Mouse (Mus musculus) embryonic facial prominence, embryonic 12.5 days (tissue): Measurements from ENCODE around the gene Slc6a16. TPM values are rescaled to one million over a fixed set of nuclear protein-coding genes. Genes with fewer than 3 reads are reported as not detected.

Experiments used
- ATAC-seq: fragments of 200-750 bp; cut with Nextera tagmentation; 2 replicates; pipeline ENCODE4 v1.8.0; 2017; ENCODE audit not compliant: insufficient number of reproducible peaks, insufficient read depth, low FRiP score, low TSS enrichment
- H3K27ac ChIP-seq: fragments of 300-500 bp; sonication (generic); 2 replicates; pipeline ENCODE4 v1.5.1; 2016; ENCODE audit warnings: mild to moderate bottlenecking
- H3K27me3 ChIP-seq: fragments of 300-500 bp; sonication (generic); 2 replicates; pipeline ENCODE4 v1.6.1; 2016; ENCODE audit warnings: mild to moderate bottlenecking, moderate library complexity
- H3K36me3 ChIP-seq: fragments of 300-500 bp; sonication (generic); 2 replicates; pipeline ENCODE4 v1.6.1; 2016; ENCODE audit warnings: mild to moderate bottlenecking
- H3K4me1 ChIP-seq: fragments of 300-500 bp; sonication (generic); 2 replicates; pipeline ENCODE4 v1.6.1; 2016
- H3K4me2 ChIP-seq: fragments of 300-500 bp; sonication (generic); replicated peaks from 2 replicates; pipeline ENCODE4 v1.6.1; 2016; ENCODE audit warnings: mild to moderate bottlenecking, moderate library complexity
- H3K4me3 ChIP-seq: fragments of 300-500 bp; sonication (generic); 2 replicates; pipeline ENCODE4 v1.5.1; 2016; ENCODE audit warnings: mild to moderate bottlenecking
- H3K9ac ChIP-seq: fragments of 300-500 bp; sonication (generic); 2 replicates; pipeline ENCODE4 v1.6.1; 2016; ENCODE audit warnings: mild to moderate bottlenecking, moderate library complexity
- H3K9me3 ChIP-seq: fragments of 300-500 bp; sonication (generic); 2 replicates; pipeline ENCODE4 v1.6.1; 2016; ENCODE audit warnings: mild to moderate bottlenecking, moderate library complexity
- WGBS: fragments of 180-500 bp; shearing (Covaris S2); methylation state at CpG from one replicate; pipeline ENCODE4 v1.1.7; 2016; 5-methylcytosine and 5-hydroxymethylcytosine counted together
- polyA plus RNA-seq: library from polyadenylated mRNA; unstranded; fragments of >200 nt; fragmentation: Nextera tagmentation; extraction: Ambion mirVana; gene quantifications from 2 replicates; pipeline ENCODE4 v1.2.1, GENCODE M21; 2016

Slc6a16 gene
- polyA plus RNA-seq, 1 experiment from 2014 or later: 0.22 TPM

GRCm38 (mm10) chr7:45263006-45263607 lies 22.2 kb downstream of the Slc6a16 start:
- ATAC-seq: peak; percentile 52; the same call in 1 of the 2 replicates
- H3K27ac ChIP-seq: 0 out of 2 replicates have a peak overlapping the region, but pooled peaks have one; percentile 33

GRCm38 (mm10) chr7:45264348-45264747 lies 23.5 kb downstream of the Slc6a16 start:
- no peak overlapping the region for H3K4me3 ChIP-seq
- ATAC-seq: no peak
- H3K4me2 ChIP-seq: no peak overlapping the region
- no peaks in the 10 kb centered on the region for H3K9me3 ChIP-seq
- no peaks in the 10 kb centered on the region for H3K36me3 ChIP-seq
- H3K4me1 ChIP-seq: peaks cover 8% of the 10 kb centered on the region; the same call in 1 of the 2 replicates
- no peak overlapping the region for H3K27ac ChIP-seq
- H3K27me3 ChIP-seq: peaks cover 5% of the 10 kb centered on the region; the same call in 1 of the 2 replicates
- WGBS: 72% methylated on average over 3 of the region's 3 CpGs
- H3K9ac ChIP-seq: no peak overlapping the region

More at GRCm38 (mm10) chr7:45263006-45263607, 22.2 kb downstream of the Slc6a16 start:
- H3K4me2 ChIP-seq: no peak overlapping the region
- H3K4me3 ChIP-seq: no peak overlapping the region
- H3K4me1 ChIP-seq: peaks cover 7% of the 10 kb centered on the region; the same call in 1 of the 2 replicates
- peaks cover 5% of the 10 kb centered on the region; the same call in 1 of the 2 replicates for H3K27me3 ChIP-seq
- no peaks in the 10 kb centered on the region for H3K36me3 ChIP-seq
- no peak overlapping the region for H3K9ac ChIP-seq
- 39% methylated on average over 7 of the region's 7 CpGs for WGBS
- H3K9me3 ChIP-seq: no peaks in the 10 kb centered on the region

DNA sequence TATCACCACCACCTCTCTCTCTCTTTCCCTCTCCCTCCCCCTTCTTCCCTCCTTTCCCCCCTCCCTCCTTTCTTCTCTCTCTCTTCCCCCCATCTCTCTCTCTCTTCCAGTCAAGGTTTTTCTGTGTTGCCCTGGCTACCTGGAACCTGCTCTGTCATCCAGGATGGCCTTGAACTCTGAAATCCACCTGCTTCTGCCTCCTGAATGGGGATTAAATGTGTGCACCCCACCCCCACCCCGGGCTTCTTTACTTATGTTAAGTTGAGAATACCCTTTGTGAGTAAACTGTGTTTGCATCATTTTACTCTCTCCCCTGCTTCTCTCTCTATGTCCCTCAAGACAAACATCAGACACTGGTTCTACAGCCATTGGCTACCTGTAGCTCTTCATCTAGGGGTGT lies 24.6 kb downstream of the Slc6a16 start:
- WGBS: 70% methylated on average over 1 of the region's 1 CpGs
- no peak overlapping the region for H3K9ac ChIP-seq
- peaks cover 5% of the 10 kb centered on the region; the same call in 1 of the 2 replicates for H3K27me3 ChIP-seq
- no peaks in the 10 kb centered on the region for H3K9me3 ChIP-seq
- no peak for ATAC-seq
- no peaks in the 10 kb centered on the region for H3K36me3 ChIP-seq
- no peak overlapping the region for H3K27ac ChIP-seq
- peaks cover 8% of the 10 kb centered on the region; the same call in 1 of the 2 replicates for H3K4me1 ChIP-seq
- no peak overlapping the region for H3K4me3 ChIP-seq
- no peak overlapping the region for H3K4me2 ChIP-seq

- 68% methylated on average over 10 of the region's 10 CpGs for WGBS
Observed at GRCm38 (mm10) chr7:45272786-45273412, 32.0 kb downstream of the Slc6a16 start.

GRCm38 (mm10) chr7:45273672-45274071 lies 32.8 kb downstream of the Slc6a16 start:
- Histone ChIP-seq H3K4me1 (no peaks in the 10 kb centered on the region), H3K27me3 (peaks cover 7% of the 10 kb centered on the region), H3K27ac (no peak overlapping the region), H3K36me3 (no peaks in the 10 kb centered on the region), H3K4me2 (no peak overlapping the region), H3K9me3 (no peaks in the 10 kb centered on the region), H3K4me3 (no peak overlapping the region), H3K9ac (no peak overlapping the region)
- WGBS: 84% methylated on average over 8 of the region's 8 CpGs
- no peak for ATAC-seq

More at GRCm38 (mm10) chr7:45272786-45273412, 32.0 kb downstream of the Slc6a16 start:
- Histone ChIP-seq H3K4me1 (0 out of 2 replicates have a peak, but pooled peaks cover 2% of the 10 kb centered on the region), H3K9ac (0 out of 2 replicates have a peak overlapping the region, but pooled peaks have one; percentile 3), H3K36me3 (no peaks in the 10 kb centered on the region), H3K4me3 (no peak overlapping the region), H3K27me3 (peaks cover 9% of the 10 kb centered on the region), H3K27ac (no peak overlapping the region), H3K9me3 (no peaks in the 10 kb centered on the region), H3K4me2 (no peak overlapping the region)
- no peak for ATAC-seq

DNA sequence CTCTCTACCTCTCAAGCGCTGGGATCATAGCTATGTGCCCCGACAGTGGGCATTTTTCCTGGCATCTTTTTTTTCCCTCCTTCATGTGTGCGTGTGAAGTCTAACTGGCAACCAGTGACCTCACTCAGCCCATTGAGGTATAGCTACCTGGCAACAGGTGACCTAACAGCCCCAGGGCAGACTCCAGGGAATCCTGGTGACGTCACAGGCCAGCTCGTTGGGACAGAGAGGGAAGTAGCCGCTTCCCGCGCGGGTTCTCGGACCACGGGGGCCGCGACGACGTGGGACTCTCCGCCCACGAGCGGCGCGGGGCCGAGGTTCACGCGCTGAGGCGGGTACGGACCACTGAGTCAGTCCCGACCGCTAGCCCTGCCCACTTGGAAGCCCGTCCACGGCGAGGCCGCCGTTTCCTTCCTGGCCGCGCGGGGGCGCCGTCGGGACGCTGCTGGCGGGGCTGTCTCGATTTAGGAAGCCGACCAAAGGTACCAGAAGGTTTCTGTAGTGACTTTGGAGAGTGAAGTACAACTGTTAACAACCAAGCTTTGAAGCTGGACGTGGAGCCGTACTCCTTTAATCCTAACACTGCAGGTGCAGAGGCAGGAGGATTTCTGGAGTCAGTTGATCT lies 36.4 kb downstream of the Slc6a16 start, which contains the start of gene Slc6a21:
Slc6a21 (plus strand) TSS at position 378 of the 625 bp plus-strand sequence.
- no peak for ATAC-seq
- Histone ChIP-seq H3K27me3 (peaks cover 10% of the 10 kb centered on the region), H3K36me3 (no peaks in the 10 kb centered on the region), H3K27ac (no peak within 1 kb of the TSS), H3K4me3 (peak within 1 kb of the TSS; percentile 33), H3K9me3 (no peaks in the 10 kb centered on the region), H3K4me2 (peak within 1 kb of the TSS; percentile 50), H3K4me1 (no peaks in the 10 kb centered on the region), H3K9ac (peak within 1 kb of the TSS; percentile 25; the same call in 1 of the 2 replicates)
- 7% methylated on average over 44 of the region's 44 CpGs for WGBS

- 0 out of 2 replicates have a peak, but pooled peaks cover 4% of the 10 kb centered on the region for H3K27me3 ChIP-seq
- no peak overlapping the region for H3K9ac ChIP-seq
- no peaks in the 10 kb centered on the region for H3K9me3 ChIP-seq
- H3K36me3 ChIP-seq: no peaks in the 10 kb centered on the region
- H3K27ac ChIP-seq: no peak overlapping the region
- no peak for ATAC-seq
- H3K4me2 ChIP-seq: no peak overlapping the region
- no peaks in the 10 kb centered on the region for H3K4me1 ChIP-seq
- H3K4me3 ChIP-seq: no peak overlapping the region
- 84% methylated on average over 13 of the region's 13 CpGs for WGBS
Observed at GRCm38 (mm10) chr7:45286486-45286885, 45.6 kb downstream of the Slc6a16 start.

- no peak overlapping the region for H3K4me3 ChIP-seq
- H3K9me3 ChIP-seq: no peaks in the 10 kb centered on the region
- 0 out of 2 replicates have a peak, but pooled peaks cover 2% of the 10 kb centered on the region for H3K27me3 ChIP-seq
- no peak overlapping the region for H3K4me2 ChIP-seq
- no peaks in the 10 kb centered on the region for H3K36me3 ChIP-seq
- no peak overlapping the region for H3K9ac ChIP-seq
- H3K4me1 ChIP-seq: no peaks in the 10 kb centered on the region
- no peak overlapping the region for H3K27ac ChIP-seq
- no peak for ATAC-seq
- 85% methylated on average over 1 of the region's 1 CpGs for WGBS
Observed at GRCm38 (mm10) chr7:45296626-45297025, 55.7 kb downstream of the Slc6a16 start.

DNA sequence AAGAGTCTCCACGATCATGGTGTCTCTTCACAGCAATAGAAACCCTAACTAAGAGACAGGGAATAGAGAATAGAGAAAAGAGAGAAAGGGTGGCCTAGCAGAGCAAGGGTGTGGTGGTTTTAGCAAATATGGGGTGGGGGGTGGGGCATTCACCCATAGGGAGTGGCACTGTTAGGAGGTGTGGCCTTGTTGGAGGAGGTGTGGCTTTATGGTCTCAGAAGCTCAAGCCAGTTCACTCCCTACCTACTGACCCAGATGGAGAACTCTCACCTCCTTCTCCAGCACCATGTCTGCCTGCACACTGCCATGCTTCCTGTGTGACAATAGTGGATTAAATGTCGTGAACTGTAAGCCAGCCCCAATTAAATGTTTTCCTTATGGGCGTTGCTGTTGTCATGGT lies 56.7 kb downstream of the Slc6a16 start:
- 61% methylated on average over 3 of the region's 3 CpGs for WGBS
- no peak overlapping the region for H3K4me2 ChIP-seq
- no peak overlapping the region for H3K9ac ChIP-seq
- H3K4me1 ChIP-seq: no peaks in the 10 kb centered on the region
- no peaks in the 10 kb centered on the region for H3K9me3 ChIP-seq
- no peaks in the 10 kb centered on the region for H3K36me3 ChIP-seq
- no peak for ATAC-seq
- no peak overlapping the region for H3K27ac ChIP-seq
- H3K4me3 ChIP-seq: no peak overlapping the region
- H3K27me3 ChIP-seq: 0 out of 2 replicates have a peak, but pooled peaks cover 2% of the 10 kb centered on the region

- H3K4me3 ChIP-seq: no peak overlapping the region
- no peak overlapping the region for H3K4me2 ChIP-seq
- H3K27ac ChIP-seq: no peak overlapping the region
- peaks cover 9% of the 10 kb centered on the region; the same call in 1 of the 2 replicates for H3K36me3 ChIP-seq
- 12% methylated on average over 5 of the region's 5 CpGs for WGBS
- H3K27me3 ChIP-seq: 0 out of 2 replicates have a peak, but pooled peaks cover 5% of the 10 kb centered on the region
- H3K9me3 ChIP-seq: no peaks in the 10 kb centered on the region
- H3K9ac ChIP-seq: no peak overlapping the region
- H3K4me1 ChIP-seq: no peaks in the 10 kb centered on the region
- peak; percentile 86 for ATAC-seq
Observed at GRCm38 (mm10) chr7:45299752-45300151, 58.9 kb downstream of the Slc6a16 start.

DNA sequence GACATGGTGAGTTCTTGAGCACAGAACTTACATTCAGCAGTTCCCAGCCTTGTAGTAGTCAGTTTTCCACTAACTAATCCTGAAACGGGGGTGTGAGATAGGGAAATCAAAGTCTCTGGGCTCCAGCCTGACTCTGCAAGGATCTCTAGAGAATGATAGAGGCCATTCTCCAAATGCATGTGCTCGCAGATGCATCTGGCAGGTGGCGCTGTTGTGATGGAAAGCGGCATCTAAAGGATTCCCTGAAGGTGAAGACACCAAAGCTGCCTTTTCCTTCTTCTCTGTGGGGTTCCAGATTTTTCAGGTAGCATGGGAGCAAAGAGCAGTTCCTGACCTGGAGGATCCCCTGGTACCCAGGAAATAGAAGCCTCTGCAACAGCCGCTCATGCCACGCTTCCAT lies 59.4 kb downstream of the Slc6a16 start:
- Histone ChIP-seq H3K27ac (no peak overlapping the region), H3K9ac (no peak overlapping the region), H3K9me3 (no peaks in the 10 kb centered on the region), H3K27me3 (0 out of 2 replicates have a peak, but pooled peaks cover 6% of the 10 kb centered on the region), H3K4me1 (no peaks in the 10 kb centered on the region), H3K4me2 (no peak overlapping the region), H3K4me3 (no peak overlapping the region), H3K36me3 (peaks cover 9% of the 10 kb centered on the region; the same call in 1 of the 2 replicates)
- no peak for ATAC-seq
- 17% methylated on average over 6 of the region's 6 CpGs for WGBS
